Mouse (Mus musculus) stomach, embryonic 16.5 days (tissue): ENCODE measurements around the gene Cers5. TPM values are rescaled to one million over a fixed set of nuclear protein-coding genes. Genes with fewer than 3 reads are reported as not detected.
"Not testable (repeated sequence)": the region's sequence is repeated elsewhere in the genome, so short reads cannot be mapped to it uniquely, and the experiment has no call there.

ENCODE experiments used
- ATAC-seq: fragments of 200-750 bp; cut with Nextera tagmentation; 2 replicates; pipeline ENCODE4 v1.8.0; 2017; ENCODE audit warnings: moderate number of reproducible peaks, moderate TSS enrichment; ENCODE audit not compliant: insufficient read depth, low FRiP score
- H3K27ac ChIP-seq: fragments of 300-500 bp; sonication (generic); 2 replicates; pipeline ENCODE4 v1.5.1; 2014; ENCODE audit warnings: low read length
- H3K27me3 ChIP-seq: fragments of 300-500 bp; sonication (generic); 2 replicates; pipeline ENCODE4 v1.6.1; 2014; ENCODE audit warnings: low read length, control low read depth, mixed read lengths; ENCODE audit not compliant: control insufficient read depth, insufficient read depth
- H3K36me3 ChIP-seq: fragments of 300-500 bp; sonication (generic); 2 replicates; pipeline ENCODE4 v1.6.1; 2014; ENCODE audit warnings: low read length; ENCODE audit not compliant: control insufficient read depth, insufficient read depth
- H3K4me1 ChIP-seq: fragments of 300-500 bp; sonication (generic); 2 replicates; pipeline ENCODE4 v1.6.1; 2014; ENCODE audit warnings: low read length, control low read depth, mixed read lengths; ENCODE audit not compliant: control insufficient read depth, insufficient read depth
- H3K4me2 ChIP-seq: fragments of 300-500 bp; sonication (generic); 2 replicates; pipeline ENCODE4 v1.6.1; 2014; ENCODE audit warnings: low read depth, low read length, mixed read lengths
- H3K4me3 ChIP-seq: fragments of 300-500 bp; sonication (generic); replicated peaks from 2 replicates; pipeline ENCODE4 v1.5.1; 2014; ENCODE audit warnings: mild to moderate bottlenecking, low read length
- H3K9ac ChIP-seq: fragments of 300-500 bp; sonication (generic); 2 replicates; pipeline ENCODE4 v1.6.1; 2014; ENCODE audit warnings: low read length
- H3K9me3 ChIP-seq: fragments of 300-500 bp; sonication (generic); replicated peaks from 2 replicates; pipeline ENCODE4 v1.6.1; 2016; ENCODE audit warnings: low read length, control low read depth; ENCODE audit not compliant: control insufficient read depth
- WGBS: fragments of 180-500 bp; shearing (Covaris S2); extraction: QIAGEN DNeasy Blood & Tissue Kit; methylation state at CpG from one replicate; pipeline ENCODE4 v1.1.7; 2014; 5-methylcytosine and 5-hydroxymethylcytosine counted together
- polyA plus RNA-seq: library from polyadenylated mRNA; unstranded; fragments of >200 nt; fragmentation: Nextera tagmentation; extraction: Ambion mirVana; gene quantifications from 2 replicates; pipeline ENCODE4 v1.2.1, GENCODE M21; 2015

Gene Cers5
- polyA plus RNA-seq = 58.7 and 62.1 TPM in 2 replicates

GRCm38 (mm10) chr15:99772881-99772924 lies at the start of gene Cers5:
TSS of gene Cers5 (minus strand) at chr15:99772885.
- not testable (repeated sequence) for H3K36me3 ChIP-seq

GRCm38 (mm10) chr15:99819621-99820279 lies 47.1 kb upstream of the Cers5 start:
- Histone ChIP-seq H3K36me3 (0 out of 2 replicates have a peak, but pooled peaks cover 15% of the 10 kb centered on the region), H3K4me3 (peak overlapping the region; percentile 54), H3K9ac (peak overlapping the region; percentile 77), H3K27ac (peak overlapping the region; percentile 96), H3K4me2 (peak overlapping the region; percentile 58), H3K4me1 (peaks cover 11% of the 10 kb centered on the region), H3K27me3 (no peaks in the 10 kb centered on the region), H3K9me3 (no peaks in the 10 kb centered on the region)
- peak; percentile 77 for ATAC-seq
- WGBS = 30% methylated on average over 14 of the region's 14 CpGs

More at GRCm38 (mm10) chr15:99772881-99772924, at the start of gene Cers5:
- H3K9ac ChIP-seq = peak within 1 kb of the TSS; percentile 93
- peak within 1 kb of the TSS; percentile 95 for H3K27ac ChIP-seq
- not testable (repeated sequence) for H3K27me3 ChIP-seq, H3K9me3 ChIP-seq, ATAC-seq, H3K4me1 ChIP-seq
- H3K4me2 ChIP-seq = peak within 1 kb of the TSS; percentile 80
- peak within 1 kb of the TSS; percentile 86 for H3K4me3 ChIP-seq

- Histone ChIP-seq H3K9ac (peak overlapping the region; percentile 77), H3K36me3 (0 out of 2 replicates have a peak, but pooled peaks cover 15% of the 10 kb centered on the region), H3K4me3 (peak overlapping the region; percentile 54), H3K4me2 (peak overlapping the region; percentile 58), H3K27me3 (no peaks in the 10 kb centered on the region), H3K27ac (peak overlapping the region; percentile 96), H3K9me3 (no peaks in the 10 kb centered on the region), H3K4me1 (peaks cover 11% of the 10 kb centered on the region)
- 25% methylated on average over 6 of the region's 6 CpGs for WGBS
- ATAC-seq = no peak
Measured at GRCm38 (mm10) chr15:99819109-99819440, 46.4 kb upstream of the Cers5 start.

- Histone ChIP-seq H3K27me3 (no peaks in the 10 kb centered on the region), H3K9ac (peak overlapping the region; percentile 77), H3K9me3 (no peaks in the 10 kb centered on the region), H3K4me3 (peak overlapping the region; percentile 54), H3K27ac (peak overlapping the region; percentile 96), H3K4me1 (peaks cover 10% of the 10 kb centered on the region), H3K36me3 (peaks cover 18% of the 10 kb centered on the region; the same call in 1 of the 2 replicates), H3K4me2 (peak overlapping the region; percentile 58)
- ATAC-seq = peak; percentile 21; the same call in 1 of the 2 replicates
- WGBS = 20% methylated on average over 13 of the region's 13 CpGs
Measured at GRCm38 (mm10) chr15:99818321-99819108, 45.8 kb upstream of the Cers5 start.

GRCm38 (mm10) chr15:99817343-99818235 lies 44.9 kb upstream of the Cers5 start:
- Histone ChIP-seq H3K9ac (peak overlapping the region; percentile 77), H3K36me3 (peaks cover 20% of the 10 kb centered on the region; the same call in 1 of the 2 replicates), H3K27me3 (no peaks in the 10 kb centered on the region), H3K4me1 (peaks cover 8% of the 10 kb centered on the region), H3K9me3 (no peaks in the 10 kb centered on the region), H3K4me3 (peak overlapping the region; percentile 54), H3K27ac (peak overlapping the region; percentile 96), H3K4me2 (peak overlapping the region; percentile 58)
- no peak for ATAC-seq
- WGBS = 27% methylated on average over 8 of the region's 8 CpGs

GRCm38 (mm10) chr15:99815999-99816398 lies 43.3 kb upstream of the Cers5 start:
- Histone ChIP-seq H3K4me3 (no peak overlapping the region), H3K9me3 (no peaks in the 10 kb centered on the region), H3K4me1 (peaks cover 8% of the 10 kb centered on the region), H3K36me3 (peaks cover 20% of the 10 kb centered on the region; the same call in 1 of the 2 replicates), H3K9ac (no peak overlapping the region), H3K4me2 (no peak overlapping the region), H3K27me3 (no peaks in the 10 kb centered on the region), H3K27ac (no peak overlapping the region)
- ATAC-seq = no peak
- WGBS = 92% methylated on average over 4 of the region's 4 CpGs

GRCm38 (mm10) chr15:99814554-99815260 lies 42.0 kb upstream of the Cers5 start:
- no peak for ATAC-seq
- Histone ChIP-seq H3K4me2 (no peak overlapping the region), H3K9me3 (no peaks in the 10 kb centered on the region), H3K4me3 (no peak overlapping the region), H3K9ac (no peak overlapping the region), H3K4me1 (peaks cover 6% of the 10 kb centered on the region; the same call in 1 of the 2 replicates), H3K36me3 (peaks cover 20% of the 10 kb centered on the region; the same call in 1 of the 2 replicates), H3K27ac (peak overlapping the region; percentile 5; the same call in 1 of the 2 replicates), H3K27me3 (no peaks in the 10 kb centered on the region)
- WGBS = 80% methylated on average over 24 of the region's 24 CpGs

GRCm38 (mm10) chr15:99813639-99814038 lies 41.0 kb upstream of the Cers5 start:
- no peak overlapping the region for H3K9ac ChIP-seq
- H3K4me3 ChIP-seq = no peak overlapping the region
- H3K27ac ChIP-seq = no peak overlapping the region
- no peaks in the 10 kb centered on the region for H3K27me3 ChIP-seq
- no peak for ATAC-seq
- H3K4me1 ChIP-seq = peaks cover 6% of the 10 kb centered on the region; the same call in 1 of the 2 replicates
- H3K36me3 ChIP-seq = peaks cover 20% of the 10 kb centered on the region; the same call in 1 of the 2 replicates
- H3K4me2 ChIP-seq = no peak overlapping the region
- no peaks in the 10 kb centered on the region for H3K9me3 ChIP-seq
- 92% methylated on average over 6 of the region's 6 CpGs for WGBS
